Mouse (Mus musculus): Measurements from ENCODE around the gene Prss12. TPM values are rescaled to one million over a fixed set of nuclear protein-coding genes. Genes with fewer than 3 reads are reported as not detected.

Gene Prss12
- polyA plus RNA-seq, 1 experiment from 2014 or later, result 31.7 TPM

GRCm38 (mm10) chr3:123555254-123555865 is 108.6 kb downstream of the Prss12 start:
- H3K27me3 ChIP-seq (replicated peaks), result no peaks in the 10 kb centered on the region
- ATAC-seq (ENCODE audit: low FRiP score), result no peak
- H3K36me3 ChIP-seq, result no peaks in the 10 kb centered on the region
- WGBS, result 92% methylated on average over 7 of the region's 7 CpGs
- H3K9me3 ChIP-seq (replicated peaks), result no peaks in the 10 kb centered on the region
- H3K27ac ChIP-seq (replicated peaks), result no peak overlapping the region
- H3K4me2 ChIP-seq, result no peak overlapping the region
- H3K9ac ChIP-seq (replicated peaks), result no peak overlapping the region
- no peak overlapping the region for H3K4me3 ChIP-seq (replicated peaks)
- H3K4me1 ChIP-seq, result no peaks in the 10 kb centered on the region

Other genes with a start within 250 kb of the Prss12 start
- 1.8 and 6.8 TPM in 2 replicates for gene Synpo2, start 210.8 kb upstream of the Prss12 start, polyA plus RNA-seq (2015; fragmentation: Nextera tagmentation; extraction: Ambion mirVana)
- gene Sec24d, start 179.5 kb upstream of the Prss12 start, polyA plus RNA-seq (2015; fragmentation: Nextera tagmentation; extraction: Ambion mirVana), result 18.3 and 27.0 TPM in 2 replicates
- 19.9 and 23.6 TPM in 2 replicates for gene Mettl14, start 60.8 kb upstream of the Prss12 start, polyA plus RNA-seq (2015; fragmentation: Nextera tagmentation; extraction: Ambion mirVana)
- gene Ndst3, start 243.9 kb downstream of the Prss12 start, polyA plus RNA-seq (2015; fragmentation: Nextera tagmentation; extraction: Ambion mirVana), result 11.0 and 11.9 TPM in 2 replicates

All from neural tube, embryonic 15.5 days (tissue).